In the genomic region with DNA sequence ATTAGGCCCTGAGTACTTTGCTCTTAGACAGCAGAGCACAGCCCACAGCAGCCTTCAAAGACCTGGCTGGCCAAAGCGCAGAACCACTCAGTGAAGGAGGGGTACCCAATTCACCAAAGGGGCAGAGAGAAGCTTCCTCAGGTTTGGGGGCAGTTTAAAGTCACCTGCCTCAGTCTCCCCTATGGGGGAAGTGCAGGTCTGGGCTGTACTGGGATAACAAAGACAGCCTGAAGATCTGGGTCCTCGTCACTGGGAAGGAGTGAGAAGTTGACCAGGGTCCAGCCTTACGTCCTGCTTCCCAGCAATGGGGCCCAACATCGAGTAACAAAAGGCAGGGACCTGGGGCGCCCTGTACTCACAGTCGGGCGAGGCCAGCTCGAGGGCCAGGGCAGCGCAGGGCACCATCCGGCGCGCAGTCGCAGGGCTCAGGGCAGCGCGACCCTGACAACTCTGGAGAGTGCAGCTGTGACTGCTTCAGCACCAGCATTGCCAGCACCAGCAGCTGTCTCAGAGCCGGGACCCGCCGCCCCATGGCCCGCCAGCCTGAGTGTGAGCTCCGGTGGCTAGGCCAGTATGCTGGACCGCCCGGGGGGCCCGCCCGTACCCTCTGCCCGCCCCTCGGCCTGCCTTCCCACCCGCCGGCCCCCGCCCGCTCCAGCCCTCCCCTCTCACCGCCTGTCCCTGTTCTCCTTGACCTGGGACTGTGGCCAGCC, we compare ENCODE assay signal across 9 mouse cellular contexts. TPM values are rescaled to one million over a fixed set of nuclear protein-coding genes. Genes with fewer than 3 reads are reported as not detected.
A peak's percentile ranks its signal among the peaks of the same experiment; 100 is the strongest.
DNase-seq lines count a peak whose midpoint lies in the region; ATAC-seq and TF ChIP-seq lines count a peak whose summit lies in the region.
"Had no signal": no experiment of that assay in that cellular context is flagged by ENCODE, and none has a peak within 500 bp of the region (broad histone marks: within the 10 kb centered on the region; RNA-seq: fewer than 3 reads in every experiment).

A gene (minus strand): TSS at position 551 of the 713 bp plus-strand sequence.

- H3K9me3 ChIP-seq in heart, embryonic 13.5 days = no peaks in the 10 kb centered on the region
- H3K9me3 ChIP-seq in heart, postnatal 0 days (replicated peaks; ENCODE audit: control insufficient read depth, low read length) = no peaks in the 10 kb centered on the region

- TF ChIP-seq EP300 in heart, adult 2 months (IDR thresholded peaks at IDR 0.05; ENCODE audit: insufficient read depth, low read depth, low read length) = no peak
- TF ChIP-seq EP300 in heart, postnatal 0 days (IDR thresholded peaks at IDR 0.05; ENCODE audit: low read depth) = no peak

- peak within 1 kb of the TSS; percentile 70 for H3K4me2 ChIP-seq in heart, embryonic 13.5 days
- peak within 1 kb of the TSS; percentile 58 for H3K4me2 ChIP-seq in heart, postnatal 0 days (ENCODE audit: low read depth, low read length)

- no peak within 1 kb of the TSS for H3K27ac ChIP-seq in heart, embryonic 13.5 days (replicated peaks)
- H3K27ac ChIP-seq in heart, adult 2 months = no peak within 1 kb of the TSS
- H3K27ac ChIP-seq in heart, postnatal 0 days (ENCODE audit: low read depth) = no peak within 1 kb of the TSS

- H3K27me3 ChIP-seq in heart, embryonic 13.5 days (replicated peaks) = peaks cover 14% of the 10 kb centered on the region
- H3K27me3 ChIP-seq in heart, adult 2 months (ENCODE audit: control insufficient read depth, insufficient read depth, low read length) = 0 out of 2 replicates have a peak, but pooled peaks cover 2% of the 10 kb centered on the region
- no peaks in the 10 kb centered on the region for H3K27me3 ChIP-seq in heart, postnatal 0 days (ENCODE audit: control insufficient read depth, insufficient read depth, low read length)

- intact Hi-C loops in heart, adult 2 months (cut with DNase I) = no loop called here

- H3K4me1 ChIP-seq in heart, embryonic 13.5 days = peaks cover 8% of the 10 kb centered on the region
- H3K4me1 ChIP-seq in heart, adult 2 months (ENCODE audit: control insufficient read depth, insufficient read depth, low read length) = no peaks in the 10 kb centered on the region
- H3K4me1 ChIP-seq in heart, postnatal 0 days (ENCODE audit: control insufficient read depth, insufficient read depth) = 0 out of 2 replicates have a peak, but pooled peaks cover 3% of the 10 kb centered on the region

- TF ChIP-seq CTCF in heart, adult 2 months (IDR thresholded peaks at IDR 0.05) = no peak
- no peak for TF ChIP-seq CTCF in heart, postnatal 0 days (IDR thresholded peaks at IDR 0.05; ENCODE audit: low read depth)

- peak within 1 kb of the TSS; percentile 43 for H3K4me3 ChIP-seq in heart, embryonic 13.5 days
- no peak within 1 kb of the TSS for H3K4me3 ChIP-seq in heart, adult 2 months
- H3K4me3 ChIP-seq in heart, postnatal 0 days (ENCODE audit: low read depth, low read length) = peak within 1 kb of the TSS; percentile 31

- H3K79me2 ChIP-seq in heart, adult 2 months (replicated peaks; ENCODE audit: control insufficient read depth, insufficient read depth, low read length) = no peaks in the 10 kb centered on the region

- no peak for DNase-seq in heart, adult 2 months
- peak; percentile 3 to 14 for DNase-seq in adrenal gland, postnatal 36 days
- DNase-seq in heart, postnatal 0 days (ENCODE audit: low spot score) = no peak
- DNase-seq in layer of hippocampus, adult 9-11 months = no peak
- DNase-seq in cerebellum, adult 9-11 months = no peak
- no peak for DNase-seq in cerebellum, adult 18-20 months

- no peak for TF ChIP-seq POLR2A in heart, adult 2 months (IDR thresholded peaks at IDR 0.05; ENCODE audit: insufficient read depth, low read depth, low read length)

- WGBS in heart, embryonic 13.5 days = 20% methylated on average over 19 of the region's 31 CpGs
- 28% methylated on average over 31 of the region's 31 CpGs for WGBS in heart, adult 2 months
- WGBS in heart, postnatal 0 days = 12% methylated on average over 31 of the region's 31 CpGs

- ATAC-seq in heart, embryonic 13.5 days (ENCODE audit: extremely low read depth, insufficient number of reproducible peaks, low FRiP score, low TSS enrichment) = peak; percentile 42; the same call in 1 of the 2 replicates
- peak; percentile 41; the same call in 1 of the 2 replicates for ATAC-seq in heart, postnatal 0 days (ENCODE audit: insufficient read depth, low read depth)
- ATAC-seq in megakaryocyte progenitor cell, adult 5-6 weeks (replicated peaks; ENCODE audit: poor library complexity) = peak; percentile 15; the same call in 1 of the 2 replicates
- ATAC-seq: Patski had no signal

- H3K9ac ChIP-seq in heart, embryonic 13.5 days = peak within 1 kb of the TSS; percentile 60
- no peak within 1 kb of the TSS for H3K9ac ChIP-seq in heart, adult 2 months (ENCODE audit: low read depth, low read length)
- no peak within 1 kb of the TSS for H3K9ac ChIP-seq in heart, postnatal 0 days (replicated peaks; ENCODE audit: low read depth, low read length)

- H3K36me3 ChIP-seq in heart, embryonic 13.5 days = no peaks in the 10 kb centered on the region
- no peaks in the 10 kb centered on the region for H3K36me3 ChIP-seq in heart, adult 2 months (ENCODE audit: control insufficient read depth, insufficient read depth, low read length)
- no peaks in the 10 kb centered on the region for H3K36me3 ChIP-seq in heart, postnatal 0 days (replicated peaks; ENCODE audit: control insufficient read depth, insufficient read depth, low read length)

RNA-seq across cellular contexts. Expression of the gene that starts here (rescaled TPM):
- 0.17 TPM in 1 of 2 replicates, not detected in the other for polyA plus RNA-seq in heart, embryonic 13.5 days (2015; fragmentation: Nextera tagmentation; extraction: Ambion mirVana)
- total RNA-seq in heart, adult 2 months (2021) = not detected
- polyA plus RNA-seq in heart, adult 2 months (2012; rRNA removed) = 0.03 and 0.06 TPM in 2 replicates
- not detected for total RNA-seq in adrenal gland, postnatal 36 days (2021)
- not detected in 2 replicates for total RNA-seq in heart, postnatal 0 days (2014; rRNA removed; ENCODE audit: low replicate concordance)
- 0.10 TPM in 1 of 2 replicates, not detected in the other for polyA plus RNA-seq in heart, postnatal 0 days (2015; fragmentation: Nextera tagmentation; extraction: Ambion mirVana)
- total RNA-seq in megakaryocyte progenitor cell, adult 5-6 weeks (2015) = 0.07 and 0.17 TPM in 2 replicates
- 0.04 and 0.07 TPM in 2 replicates for total RNA-seq in megakaryocyte progenitor cell, adult 5-6 weeks (2017)
- polyA plus RNA-seq: Patski had no signal

Comparison
In these comparisons a context has a peak if more than half of its experiments do, and no peak if none do; other contexts are left out.
1. Peak in ATAC-seq, H3K4me3 ChIP-seq, H3K9ac ChIP-seq and H3K4me2 ChIP-seq in heart, embryonic 13.5 days; RNA of the gene not detected or under 1 TPM.
2. Peak in DNase-seq in adrenal gland, postnatal 36 days; RNA of the gene not detected or under 1 TPM.
3. Peak in ATAC-seq, H3K4me3 ChIP-seq and H3K4me2 ChIP-seq in heart, postnatal 0 days; RNA of the gene not detected or under 1 TPM.
4. Peak in ATAC-seq in megakaryocyte progenitor cell, adult 5-6 weeks; RNA of the gene not detected or under 1 TPM.